Mouse (Mus musculus): Measurements from ENCODE around the gene Cenpa. TPM values are rescaled to one million over a fixed set of nuclear protein-coding genes. Genes with fewer than 3 reads are reported as not detected.
A peak's percentile ranks its signal among the peaks of the same experiment; 100 is the strongest.

Cenpa gene
- polyA plus RNA-seq (2012; rRNA removed) = 161 and 208 TPM in 2 replicates

DNA sequence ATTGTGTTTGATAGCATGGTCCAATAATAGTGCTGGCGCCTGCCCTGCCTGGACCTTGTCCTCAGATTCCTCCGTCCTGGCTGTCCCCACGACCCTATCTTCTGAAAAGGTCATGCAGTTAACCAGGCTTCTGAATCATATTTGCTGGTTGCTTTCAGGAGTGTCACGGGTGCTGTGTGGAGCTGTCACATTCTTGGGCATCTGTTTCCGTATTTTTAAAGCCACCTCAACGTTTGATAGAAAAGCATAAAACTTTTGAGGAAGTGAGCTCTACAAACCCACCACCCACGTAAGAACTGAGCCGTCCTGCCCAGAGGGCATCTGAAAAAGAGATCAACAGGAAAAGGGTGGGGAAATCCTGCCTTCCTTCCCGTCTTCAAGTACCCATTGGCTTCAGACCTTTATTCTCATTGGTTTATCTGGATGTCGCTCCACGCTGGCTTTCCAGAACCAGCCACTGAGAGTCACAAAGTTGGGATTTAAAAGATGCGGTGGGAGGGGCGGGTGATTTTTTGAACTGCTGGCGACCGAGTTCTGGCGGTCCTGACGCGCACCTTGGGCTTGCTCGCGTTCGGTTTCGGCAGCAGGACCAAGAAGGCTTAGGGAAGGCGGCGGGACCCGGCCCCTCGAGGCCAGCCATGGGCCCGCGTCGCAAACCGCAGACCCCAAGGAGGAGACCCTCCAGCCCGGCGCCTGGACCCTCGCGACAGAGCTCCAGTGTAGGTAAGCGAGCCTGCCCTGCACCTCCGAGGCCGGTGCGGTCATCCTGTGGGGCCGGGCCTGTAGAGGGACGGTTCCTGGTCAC, at the start of gene Cenpa:
TSS of gene Cenpa (plus strand) at position 387 of the 805 bp plus-strand sequence.
- WGBS = under 1% methylated on average over 40 of the region's 40 CpGs
- peak within 1 kb of the TSS; percentile 88 for H3K27ac ChIP-seq (ENCODE audit: control insufficient read depth, insufficient read depth, low read length)
- H3K4me3 ChIP-seq (ENCODE audit: control insufficient read depth, insufficient read depth, low read length) = peak within 1 kb of the TSS; percentile 87
- TF ChIP-seq POLR2A (IDR thresholded peaks at IDR 0.05; ENCODE audit: control insufficient read depth, extremely low read depth, insufficient read depth, low read length, poor library complexity) (peak; percentile 72), CTCF (IDR thresholded peaks at IDR 0.05; ENCODE audit: borderline replicate concordance, control insufficient read depth, extremely low read depth, insufficient read depth, low read length, poor library complexity) (no peak)
- peak; percentile 90 for DNase-seq
- no peaks in the 10 kb centered on the region for H3K27me3 ChIP-seq (ENCODE audit: control insufficient read depth, insufficient read depth, low read length)
- no peaks in the 10 kb centered on the region for H3K36me3 ChIP-seq (ENCODE audit: control insufficient read depth, insufficient read depth, low read length)
- peaks cover 4% of the 10 kb centered on the region for H3K4me1 ChIP-seq (replicated peaks; ENCODE audit: control insufficient read depth, insufficient read depth, low read length)

DNA sequence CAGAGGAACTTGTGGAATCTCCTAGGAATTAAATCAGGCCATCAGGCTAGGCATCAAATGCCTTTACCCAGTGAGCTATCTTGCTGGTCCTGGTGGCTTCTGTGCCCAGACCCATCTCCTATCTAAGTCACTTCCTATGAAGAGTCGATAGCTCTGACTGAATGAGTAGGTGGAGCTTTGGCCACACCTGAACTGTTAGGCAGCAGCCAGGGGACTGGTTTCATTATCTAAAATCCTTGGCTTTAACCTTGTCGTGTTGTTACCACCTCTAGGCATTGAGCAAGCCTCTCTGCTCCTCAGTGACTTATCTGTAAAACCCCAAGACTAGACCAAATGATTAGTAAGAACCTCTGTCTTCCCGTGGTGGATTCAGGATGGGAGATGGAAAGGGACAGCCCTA, 49.2 kb upstream of the Cenpa start:
- Histone ChIP-seq H3K27me3 (ENCODE audit: control insufficient read depth, insufficient read depth, low read length) (peaks cover 4% of the 10 kb centered on the region; the same call in 1 of the 2 replicates), H3K36me3 (ENCODE audit: control insufficient read depth, insufficient read depth, low read length) (no peaks in the 10 kb centered on the region), H3K4me1 (replicated peaks; ENCODE audit: control insufficient read depth, insufficient read depth, low read length) (peaks cover 3% of the 10 kb centered on the region; the same call in 1 of the 2 replicates), H3K4me3 (ENCODE audit: control insufficient read depth, insufficient read depth, low read length) (no peak overlapping the region), H3K27ac (ENCODE audit: control insufficient read depth, insufficient read depth, low read length) (no peak overlapping the region)
- WGBS = 27% methylated on average over 3 of the region's 3 CpGs
- no peak for DNase-seq
- TF ChIP-seq CTCF (IDR thresholded peaks at IDR 0.05; ENCODE audit: borderline replicate concordance, control insufficient read depth, extremely low read depth, insufficient read depth, low read length, poor library complexity) = no peak
- no peak for TF ChIP-seq POLR2A (IDR thresholded peaks at IDR 0.05; ENCODE audit: control insufficient read depth, extremely low read depth, insufficient read depth, low read length, poor library complexity)

DNA sequence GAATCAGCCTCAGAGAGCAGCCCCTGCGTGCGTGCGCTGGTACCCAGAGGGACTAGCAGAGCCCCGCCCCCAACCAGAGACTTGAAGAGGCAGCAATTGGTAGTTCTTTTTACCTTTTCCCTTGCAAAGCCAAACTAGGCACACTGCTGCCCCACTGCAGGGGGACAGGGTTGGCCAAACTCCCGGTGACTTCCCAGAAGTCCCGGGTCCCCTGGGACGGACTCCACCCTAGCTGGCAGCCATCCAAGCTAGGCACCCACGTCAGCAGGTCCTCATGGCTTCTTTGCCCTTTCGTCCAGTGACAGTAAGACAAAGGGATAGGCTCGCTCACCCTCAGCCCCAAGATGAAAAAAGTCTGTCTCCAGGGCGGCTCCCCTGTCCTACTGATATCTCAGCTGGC, 48.7 kb upstream of the Cenpa start:
- Histone ChIP-seq H3K4me3 (ENCODE audit: control insufficient read depth, insufficient read depth, low read length) (no peak overlapping the region), H3K27me3 (ENCODE audit: control insufficient read depth, insufficient read depth, low read length) (peaks cover 8% of the 10 kb centered on the region), H3K36me3 (ENCODE audit: control insufficient read depth, insufficient read depth, low read length) (no peaks in the 10 kb centered on the region), H3K4me1 (replicated peaks; ENCODE audit: control insufficient read depth, insufficient read depth, low read length) (peaks cover 8% of the 10 kb centered on the region; the same call in 1 of the 2 replicates), H3K27ac (ENCODE audit: control insufficient read depth, insufficient read depth, low read length) (no peak overlapping the region)
- DNase-seq = no peak
- 70% methylated on average over 11 of the region's 11 CpGs for WGBS
- no peak for TF ChIP-seq POLR2A (IDR thresholded peaks at IDR 0.05; ENCODE audit: control insufficient read depth, extremely low read depth, insufficient read depth, low read length, poor library complexity)
- no peak for TF ChIP-seq CTCF (IDR thresholded peaks at IDR 0.05; ENCODE audit: borderline replicate concordance, control insufficient read depth, extremely low read depth, insufficient read depth, low read length, poor library complexity)

DNA sequence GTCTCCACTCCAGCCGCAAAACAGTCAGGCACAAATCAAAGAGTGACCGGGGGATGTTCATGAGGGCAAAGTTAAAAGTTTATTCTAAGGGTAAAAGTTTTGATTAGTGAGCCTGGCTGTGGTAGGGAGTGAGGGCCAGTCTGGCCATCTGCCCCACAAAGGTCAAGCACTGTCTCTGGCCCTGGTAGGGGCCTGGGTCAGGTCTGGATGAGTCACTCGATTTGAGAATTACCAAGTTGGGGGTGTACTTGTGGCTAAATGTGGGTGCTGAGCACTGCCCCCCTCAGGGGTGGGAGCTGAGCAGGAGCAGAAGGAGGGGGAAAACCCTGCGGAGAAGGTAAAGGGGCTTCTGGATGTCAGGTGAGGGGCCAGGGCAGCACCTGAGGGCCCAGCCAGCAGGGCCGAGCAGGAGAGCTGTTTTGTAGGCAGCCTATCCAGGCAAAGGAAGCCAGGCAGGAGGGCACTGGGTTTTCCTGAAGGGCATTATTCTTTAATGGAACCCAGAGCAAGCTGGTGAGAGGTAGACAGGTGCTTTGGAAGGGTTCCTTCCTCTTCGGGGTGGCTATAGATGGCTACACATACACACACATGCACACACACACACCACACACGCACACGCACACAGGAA, 48.1 kb upstream of the Cenpa start:
- H3K36me3 ChIP-seq (ENCODE audit: control insufficient read depth, insufficient read depth, low read length) = no peaks in the 10 kb centered on the region
- peaks cover 10% of the 10 kb centered on the region; the same call in 1 of the 2 replicates for H3K4me1 ChIP-seq (replicated peaks; ENCODE audit: control insufficient read depth, insufficient read depth, low read length)
- DNase-seq = no peak
- TF ChIP-seq CTCF (IDR thresholded peaks at IDR 0.05; ENCODE audit: borderline replicate concordance, control insufficient read depth, extremely low read depth, insufficient read depth, low read length, poor library complexity) = no peak
- TF ChIP-seq POLR2A (IDR thresholded peaks at IDR 0.05; ENCODE audit: control insufficient read depth, extremely low read depth, insufficient read depth, low read length, poor library complexity) = no peak
- H3K27me3 ChIP-seq (ENCODE audit: control insufficient read depth, insufficient read depth, low read length) = peaks cover 9% of the 10 kb centered on the region
- no peak overlapping the region for H3K27ac ChIP-seq (ENCODE audit: control insufficient read depth, insufficient read depth, low read length)
- H3K4me3 ChIP-seq (ENCODE audit: control insufficient read depth, insufficient read depth, low read length) = no peak overlapping the region
- 81% methylated on average over 8 of the region's 8 CpGs for WGBS

DNA sequence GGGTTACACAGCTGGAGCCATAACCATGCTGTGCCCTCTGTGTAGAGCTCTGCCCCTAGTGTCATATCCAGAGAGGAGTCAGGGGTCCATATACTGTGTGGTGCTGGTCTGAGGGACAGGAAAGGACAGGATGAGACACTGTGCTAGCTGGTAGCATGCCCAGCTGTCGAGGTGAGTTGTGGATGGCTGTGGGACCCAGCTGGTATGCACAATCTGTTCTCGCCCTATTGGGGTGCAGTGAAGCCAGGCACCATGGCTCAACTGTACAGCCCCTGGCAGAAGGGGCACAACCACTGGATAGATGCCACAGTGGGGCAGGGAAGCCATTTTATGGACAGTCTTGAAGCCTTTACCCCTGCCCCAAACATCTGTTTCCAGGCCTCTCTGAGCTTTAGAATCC, 47.4 kb upstream of the Cenpa start:
- Histone ChIP-seq H3K4me3 (ENCODE audit: control insufficient read depth, insufficient read depth, low read length) (no peak overlapping the region), H3K27ac (ENCODE audit: control insufficient read depth, insufficient read depth, low read length) (no peak overlapping the region), H3K27me3 (ENCODE audit: control insufficient read depth, insufficient read depth, low read length) (peaks cover 9% of the 10 kb centered on the region), H3K36me3 (ENCODE audit: control insufficient read depth, insufficient read depth, low read length) (no peaks in the 10 kb centered on the region), H3K4me1 (replicated peaks; ENCODE audit: control insufficient read depth, insufficient read depth, low read length) (peaks cover 10% of the 10 kb centered on the region; the same call in 1 of the 2 replicates)
- no peak for TF ChIP-seq CTCF (IDR thresholded peaks at IDR 0.05; ENCODE audit: borderline replicate concordance, control insufficient read depth, extremely low read depth, insufficient read depth, low read length, poor library complexity)
- TF ChIP-seq POLR2A (IDR thresholded peaks at IDR 0.05; ENCODE audit: control insufficient read depth, extremely low read depth, insufficient read depth, low read length, poor library complexity) = no peak
- 61% methylated on average over 2 of the region's 2 CpGs for WGBS
- no peak for DNase-seq

DNA sequence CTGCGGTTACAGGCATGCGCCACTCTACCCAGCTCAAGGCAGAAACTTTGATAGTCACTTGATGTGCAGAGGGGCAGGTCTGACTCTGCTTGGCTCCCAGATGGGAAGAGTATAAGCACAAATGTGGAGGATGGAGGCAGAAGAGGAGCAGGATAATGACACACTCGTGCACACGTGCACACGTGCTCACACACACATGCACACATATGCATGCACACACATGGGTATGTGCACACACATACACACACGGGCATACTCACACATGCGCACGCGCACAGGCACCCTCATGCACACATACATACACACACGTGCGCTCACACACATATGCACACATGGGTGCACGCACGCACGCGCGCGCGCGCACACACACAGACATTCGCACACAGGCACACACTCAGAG, 46.0 kb upstream of the Cenpa start:
- DNase-seq = no peak
- TF ChIP-seq POLR2A (IDR thresholded peaks at IDR 0.05; ENCODE audit: control insufficient read depth, extremely low read depth, insufficient read depth, low read length, poor library complexity) (no peak), CTCF (IDR thresholded peaks at IDR 0.05; ENCODE audit: borderline replicate concordance, control insufficient read depth, extremely low read depth, insufficient read depth, low read length, poor library complexity) (no peak)
- WGBS = 98% methylated on average over 20 of the region's 20 CpGs
- Histone ChIP-seq H3K4me1 (replicated peaks; ENCODE audit: control insufficient read depth, insufficient read depth, low read length) (peaks cover 10% of the 10 kb centered on the region; the same call in 1 of the 2 replicates), H3K27ac (ENCODE audit: control insufficient read depth, insufficient read depth, low read length) (no peak overlapping the region), H3K36me3 (ENCODE audit: control insufficient read depth, insufficient read depth, low read length) (no peaks in the 10 kb centered on the region), H3K4me3 (ENCODE audit: control insufficient read depth, insufficient read depth, low read length) (no peak overlapping the region), H3K27me3 (ENCODE audit: control insufficient read depth, insufficient read depth, low read length) (peaks cover 9% of the 10 kb centered on the region)

Data from thymus, adult 2 months (tissue).